Mouse (Mus musculus): ENCODE results near the gene Ifna2.

- TF ChIP-seq CTCF (conservative IDR thresholded peaks at IDR 0.05; ENCODE audit: insufficient read depth, insufficient read length, low read depth, low read length) (no peak), POLR2A (IDR thresholded peaks at IDR 0.05; ENCODE audit: low read depth, low read length) (no peak)
Observed at GRCm38 (mm10) chr4:88653644-88654043, 30.1 kb downstream of the Ifna2 start.
